Mouse (Mus musculus): ENCODE results near the gene Myo3b.

Gene Myo3b

GRCm38 (mm10) chr2:70155226-70155836 is 116.4 kb downstream of the Myo3b start:
- POLR2A ChIA-PET, result interaction anchor here in 1 of 4 experiments (1.2 kb wide), 1 partner anchor 10 kb away, joined by 4 read pairs; no protein-coding TSS in a partner anchor
- CTCF ChIA-PET, result interaction anchor here in 1 of 4 experiments (0.7 kb wide), 1 partner anchor 19 kb away, joined by 3 read pairs; no protein-coding TSS in a partner anchor

- ChIA-PET POLR2A (no interaction called here), CTCF (no interaction called here)
Observed at GRCm38 (mm10) chr2:70159543-70159942, 120.6 kb downstream of the Myo3b start.

- ChIA-PET POLR2A (interaction anchor here in 1 of 4 experiments (1.3 kb wide), 1 partner anchor 11 kb away, joined by 4 read pairs; no protein-coding TSS in a partner anchor), CTCF (interaction anchor here in 2 of 4 experiments (0.5 to 1.3 kb wide), 2 partner anchors 39 to 401 kb away, joined by 3 read pairs; no protein-coding TSS in a partner anchor)
Observed at GRCm38 (mm10) chr2:70166231-70166630, 127.3 kb downstream of the Myo3b start.

- CTCF ChIA-PET, result interaction anchor here in 3 of 4 experiments (0.6 to 0.7 kb wide), 5 partner anchors 18 to 396 kb away, joined by 3 to 9 read pairs (median 4); no protein-coding TSS in a partner anchor
- POLR2A ChIA-PET, result interaction anchor here in 2 of 4 experiments (0.6 to 1.2 kb wide), 3 partner anchors 19 to 184 kb away, joined by 3 to 5 read pairs (median 3); no protein-coding TSS in a partner anchor
Observed at GRCm38 (mm10) chr2:70167944-70168935, 129.3 kb downstream of the Myo3b start.

- ChIA-PET CTCF (no interaction called here), POLR2A (interaction anchor here in 1 of 4 experiments (1.1 kb wide), 1 partner anchor 20 kb away, joined by 3 read pairs; no protein-coding TSS in a partner anchor)
Observed at GRCm38 (mm10) chr2:70170469-70170868, 131.5 kb downstream of the Myo3b start.

GRCm38 (mm10) chr2:70176823-70177708 is 138.1 kb downstream of the Myo3b start:
- ChIA-PET POLR2A (no interaction called here), CTCF (no interaction called here)

GRCm38 (mm10) chr2:70177709-70178030 is 138.7 kb downstream of the Myo3b start:
- POLR2A ChIA-PET, result no interaction called here

GRCm38 (mm10) chr2:70178241-70178640 is 139.3 kb downstream of the Myo3b start:
- POLR2A ChIA-PET, result no interaction called here
- CTCF ChIA-PET, result interaction anchor here in 1 of 4 experiments (0.7 kb wide), 1 partner anchor 976 kb away, joined by 3 read pairs; no protein-coding TSS in a partner anchor

More at GRCm38 (mm10) chr2:70177709-70178030, 138.7 kb downstream of the Myo3b start:
- CTCF ChIA-PET, result no interaction called here

- ChIA-PET CTCF (no interaction called here), POLR2A (no interaction called here)
Observed at GRCm38 (mm10) chr2:70182150-70182670, 143.3 kb downstream of the Myo3b start.

GRCm38 (mm10) chr2:70187040-70187439 is 148.1 kb downstream of the Myo3b start:
- CTCF ChIA-PET, result interaction anchor here in 1 of 4 experiments (0.6 to 0.7 kb wide), 2 partner anchors 157 to 294 kb away, joined by 4 to 6 read pairs; no protein-coding TSS in a partner anchor
- POLR2A ChIA-PET, result interaction anchor here in 1 of 4 experiments (0.8 to 1.0 kb wide), 2 partner anchors 19 to 37 kb away, joined by 3 to 6 read pairs; no protein-coding TSS in a partner anchor

GRCm38 (mm10) chr2:70195418-70196248 is 156.7 kb downstream of the Myo3b start:
- POLR2A ChIA-PET, result no interaction called here
- CTCF ChIA-PET, result interaction anchor here in 2 of 4 experiments (0.6 kb wide), 3 partner anchors 259 to 831 kb away, joined by 3 to 6 read pairs (median 3); no protein-coding TSS in a partner anchor

- CTCF ChIA-PET, result interaction anchor here in 2 of 4 experiments (0.5 to 0.7 kb wide), 3 partner anchors 13 to 274 kb away, joined by 3 to 4 read pairs (median 4); no protein-coding TSS in a partner anchor
- POLR2A ChIA-PET, result no interaction called here
Observed at GRCm38 (mm10) chr2:70201796-70202555, 163.1 kb downstream of the Myo3b start.

GRCm38 (mm10) chr2:70202578-70203167 is 163.7 kb downstream of the Myo3b start:
- CTCF ChIA-PET, result interaction anchor here in 1 of 4 experiments (0.5 kb wide), 1 partner anchor 14 kb away, joined by 4 read pairs; no protein-coding TSS in a partner anchor
- POLR2A ChIA-PET, result no interaction called here

GRCm38 (mm10) chr2:70208411-70208810 is 169.5 kb downstream of the Myo3b start:
- CTCF ChIA-PET, result no interaction called here

GRCm38 (mm10) chr2:70209790-70210189 is 170.9 kb downstream of the Myo3b start:
- CTCF ChIA-PET, result interaction anchor here in 3 of 4 experiments (0.6 to 0.7 kb wide), 3 partner anchors 33 to 773 kb away, joined by 3 to 4 read pairs (median 3); no protein-coding TSS in a partner anchor
- POLR2A ChIA-PET, result interaction anchor here in 1 of 4 experiments (0.7 kb wide), 1 partner anchor 107 kb away, joined by 6 read pairs; no protein-coding TSS in a partner anchor

More at GRCm38 (mm10) chr2:70208411-70208810, 169.5 kb downstream of the Myo3b start:
- POLR2A ChIA-PET, result interaction anchor here in 1 of 4 experiments (0.6 kb wide), 1 partner anchor 103 kb away, joined by 4 read pairs; no protein-coding TSS in a partner anchor

All from embryonic stem cell, embryonic (primary cell).